Mouse (Mus musculus): ENCODE results near the gene Flywch2. TPM values are rescaled to one million over a fixed set of nuclear protein-coding genes. Genes with fewer than 3 reads are reported as not detected.

The Flywch2 gene
- polyA plus RNA-seq, 1 experiment = 27.2 TPM

- peak overlapping the region; percentile 84 for H3K27ac ChIP-seq (ENCODE audit: insufficient read depth, low read length)
- peak overlapping the region; percentile 68 for H3K4me3 ChIP-seq (ENCODE audit: insufficient read depth, low read length)
- no peak for TF ChIP-seq CTCF (IDR thresholded peaks at IDR 0.05; ENCODE audit: extremely low read depth, insufficient read depth, low read length)
- no peak for TF ChIP-seq POLR2A (IDR thresholded peaks at IDR 0.05; ENCODE audit: extremely low read depth, insufficient read depth, low read length)
- H3K4me1 ChIP-seq (ENCODE audit: control insufficient read depth, insufficient read depth, low read length) = peaks cover 2% of the 10 kb centered on the region; the same call in 1 of the 2 replicates
These were observed 46.4 kb downstream of the Flywch2 start for GRCm38 (mm10) chr17:23739202-23740135.

- peak overlapping the region; percentile 68; the same call in 1 of the 2 replicates for H3K4me3 ChIP-seq (ENCODE audit: insufficient read depth, low read length)
- H3K4me1 ChIP-seq (ENCODE audit: control insufficient read depth, insufficient read depth, low read length) = peaks cover 2% of the 10 kb centered on the region; the same call in 1 of the 2 replicates
- no peak overlapping the region for H3K27ac ChIP-seq (ENCODE audit: insufficient read depth, low read length)
- TF ChIP-seq POLR2A (IDR thresholded peaks at IDR 0.05; ENCODE audit: extremely low read depth, insufficient read depth, low read length) = no peak
- no peak for TF ChIP-seq CTCF (IDR thresholded peaks at IDR 0.05; ENCODE audit: extremely low read depth, insufficient read depth, low read length)
These were observed 47.1 kb downstream of the Flywch2 start for GRCm38 (mm10) chr17:23738836-23739201.

- H3K27ac ChIP-seq (ENCODE audit: insufficient read depth, low read length) = no peak overlapping the region
- no peak overlapping the region for H3K4me3 ChIP-seq (ENCODE audit: insufficient read depth, low read length)
- H3K4me1 ChIP-seq (ENCODE audit: control insufficient read depth, insufficient read depth, low read length) = peaks cover 2% of the 10 kb centered on the region; the same call in 1 of the 2 replicates
- no peak for TF ChIP-seq POLR2A (IDR thresholded peaks at IDR 0.05; ENCODE audit: extremely low read depth, insufficient read depth, low read length)
- TF ChIP-seq CTCF (IDR thresholded peaks at IDR 0.05; ENCODE audit: extremely low read depth, insufficient read depth, low read length) = 0 out of 2 replicates have a peak, but pooled peaks have one; percentile 23
These were observed 48.1 kb downstream of the Flywch2 start for GRCm38 (mm10) chr17:23737493-23738445.

- H3K4me1 ChIP-seq (ENCODE audit: control insufficient read depth, insufficient read depth, low read length) = peaks cover 2% of the 10 kb centered on the region; the same call in 1 of the 2 replicates
- H3K27ac ChIP-seq (ENCODE audit: insufficient read depth, low read length) = no peak overlapping the region
- H3K4me3 ChIP-seq (ENCODE audit: insufficient read depth, low read length) = no peak overlapping the region
- TF ChIP-seq CTCF (IDR thresholded peaks at IDR 0.05; ENCODE audit: extremely low read depth, insufficient read depth, low read length) = no peak
- TF ChIP-seq POLR2A (IDR thresholded peaks at IDR 0.05; ENCODE audit: extremely low read depth, insufficient read depth, low read length) = no peak
These were observed 51.5 kb downstream of the Flywch2 start for GRCm38 (mm10) chr17:23734341-23734740.

GRCm38 (mm10) chr17:23730441-23730840 lies 55.4 kb downstream of the Flywch2 start:
- Histone ChIP-seq H3K4me1 (ENCODE audit: control insufficient read depth, insufficient read depth, low read length) (peaks cover 2% of the 10 kb centered on the region; the same call in 1 of the 2 replicates), H3K27ac (ENCODE audit: insufficient read depth, low read length) (no peak overlapping the region), H3K4me3 (ENCODE audit: insufficient read depth, low read length) (no peak overlapping the region)
- TF ChIP-seq POLR2A (IDR thresholded peaks at IDR 0.05; ENCODE audit: extremely low read depth, insufficient read depth, low read length) = no peak
- TF ChIP-seq CTCF (IDR thresholded peaks at IDR 0.05; ENCODE audit: extremely low read depth, insufficient read depth, low read length) = no peak

Other genes starting within 250 kb of the Flywch2 start
- 7.9 and 8.7 TPM in 2 replicates for gene Zfp213, start 221.8 kb downstream of the Flywch2 start, polyA plus RNA-seq (2012; rRNA removed)
- 27.2 and 28.5 TPM in 2 replicates for gene Zfp13, start 186.6 kb downstream of the Flywch2 start, polyA plus RNA-seq (2012; rRNA removed)
- 0.13 TPM in 1 of 2 replicates, not detected in the other for gene Zscan10, start 185.2 kb downstream of the Flywch2 start, polyA plus RNA-seq (2012; rRNA removed)
- 0.23 and 0.28 TPM in 2 replicates for gene Mmp25, start 140.8 kb downstream of the Flywch2 start, polyA plus RNA-seq (2012; rRNA removed)
- gene Bicdl2, start 125.6 kb downstream of the Flywch2 start, polyA plus RNA-seq (2012; rRNA removed) = 0.10 TPM in 1 of 2 replicates, not detected in the other
- gene Hcfc1r1, start 112.5 kb downstream of the Flywch2 start, polyA plus RNA-seq (2012; rRNA removed) = 137 and 139 TPM in 2 replicates
- 8.5 and 8.8 TPM in 2 replicates for gene Thoc6, start 112.2 kb downstream of the Flywch2 start, polyA plus RNA-seq (2012; rRNA removed)
- 2.7 and 4.2 TPM in 2 replicates for gene Tnfrsf12a, start 108.6 kb downstream of the Flywch2 start, polyA plus RNA-seq (2012; rRNA removed)
- 0.09 TPM in 1 of 2 replicates, not detected in the other for gene Cldn6, start 106.8 kb downstream of the Flywch2 start, polyA plus RNA-seq (2012; rRNA removed)
- 0.13 and 0.21 TPM in 2 replicates for gene Cldn9, start 102.1 kb downstream of the Flywch2 start, polyA plus RNA-seq (2012; rRNA removed)
- 0.21 TPM in 2 replicates for gene 1520401A03Rik, start 63.3 kb downstream of the Flywch2 start, polyA plus RNA-seq (2012; rRNA removed)
- 10.3 and 10.6 TPM in 2 replicates for gene Pkmyt1, start 59.7 kb downstream of the Flywch2 start, polyA plus RNA-seq (2012; rRNA removed)
- gene Paqr4, start 45.2 kb downstream of the Flywch2 start, polyA plus RNA-seq (2012; rRNA removed) = 61.8 and 65.7 TPM in 2 replicates
- 0.85 and 0.96 TPM in 2 replicates for gene Kremen2, start 40.2 kb downstream of the Flywch2 start, polyA plus RNA-seq (2012; rRNA removed)
- gene Flywch1, start 14.5 kb downstream of the Flywch2 start, polyA plus RNA-seq (2012; rRNA removed) = 257 and 259 TPM in 2 replicates
- gene Srrm2, start 4.5 kb upstream of the Flywch2 start, polyA plus RNA-seq (2012; rRNA removed) = 640 and 696 TPM in 2 replicates
- gene Elob, start 43.1 kb upstream of the Flywch2 start, polyA plus RNA-seq (2012; rRNA removed) = 547 and 628 TPM in 2 replicates
- gene Prss33, start 50.0 kb upstream of the Flywch2 start, polyA plus RNA-seq (2012; rRNA removed) = not detected in 2 replicates
- not detected in 2 replicates for gene Prss32, start 57.8 kb upstream of the Flywch2 start, polyA plus RNA-seq (2012; rRNA removed)
- 0.23 and 0.29 TPM in 2 replicates for gene Prss41, start 58.1 kb upstream of the Flywch2 start, polyA plus RNA-seq (2012; rRNA removed)
- gene Prss21, start 82.0 kb upstream of the Flywch2 start, polyA plus RNA-seq (2012; rRNA removed) = not detected in 2 replicates
- gene Dcpp1, start 94.8 kb upstream of the Flywch2 start, polyA plus RNA-seq (2012; rRNA removed) = not detected in 2 replicates
- not detected in 2 replicates for gene Dcpp2, start 94.8 kb upstream of the Flywch2 start, polyA plus RNA-seq (2012; rRNA removed)
- not detected in 2 replicates for gene Dcpp3, start 131.4 kb upstream of the Flywch2 start, polyA plus RNA-seq (2012; rRNA removed)
- not detected in 2 replicates for gene Sbp, start 155.6 kb upstream of the Flywch2 start, polyA plus RNA-seq (2012; rRNA removed)
- not detected in 2 replicates for gene Sbpl, start 169.2 kb upstream of the Flywch2 start, polyA plus RNA-seq (2012; rRNA removed)
- 0.46 and 0.47 TPM in 2 replicates for gene Prss30, start 194.5 kb upstream of the Flywch2 start, polyA plus RNA-seq (2012; rRNA removed)
- 1.6 and 1.7 TPM in 2 replicates for gene Prss22, start 212.0 kb upstream of the Flywch2 start, polyA plus RNA-seq (2012; rRNA removed)

Data from cortical plate, adult 2 months (tissue).